Mouse (Mus musculus) midbrain, embryonic 15.5 days (tissue): ENCODE results near the gene Ms4a5. TPM values are rescaled to one million over a fixed set of nuclear protein-coding genes. Genes with fewer than 3 reads are reported as not detected.
A peak's percentile ranks its signal among the peaks of the same experiment; 100 is the strongest.
"Not testable (repeated sequence)": the region's sequence is repeated elsewhere in the genome, so short reads cannot be mapped to it uniquely, and the experiment has no call there.

ENCODE experiments used
- ATAC-seq: fragments of 200-750 bp; cut with Nextera tagmentation; replicated peaks from 2 replicates; pipeline ENCODE4 v1.8.0; 2017; ENCODE audit warnings: moderate TSS enrichment
- H3K27ac ChIP-seq: fragments of 300-500 bp; sonication (generic); 2 replicates; pipeline ENCODE4 v1.5.1; 2015; ENCODE audit warnings: mild to moderate bottlenecking, inconsistent platforms
- H3K27me3 ChIP-seq: fragments of 300-500 bp; sonication (generic); replicated peaks from 2 replicates; pipeline ENCODE4 v1.6.1; 2015; ENCODE audit warnings: inconsistent platforms
- H3K36me3 ChIP-seq: fragments of 300-500 bp; sonication (generic); replicated peaks from 2 replicates; pipeline ENCODE4 v1.6.1; 2015; ENCODE audit warnings: inconsistent platforms
- H3K4me1 ChIP-seq: fragments of 300-500 bp; sonication (generic); 2 replicates; pipeline ENCODE4 v1.6.1; 2015; ENCODE audit warnings: inconsistent platforms
- H3K4me2 ChIP-seq: fragments of 300-500 bp; sonication (generic); 2 replicates; pipeline ENCODE4 v1.6.1; 2015; ENCODE audit warnings: inconsistent platforms, mild to moderate bottlenecking, moderate library complexity
- H3K4me3 ChIP-seq: fragments of 300-500 bp; sonication (generic); 2 replicates; pipeline ENCODE4 v1.5.1; 2015; ENCODE audit warnings: mild to moderate bottlenecking, inconsistent platforms
- H3K9ac ChIP-seq: fragments of 300-500 bp; sonication (generic); 2 replicates; pipeline ENCODE4 v1.6.1; 2015; ENCODE audit warnings: mild to moderate bottlenecking, inconsistent platforms
- H3K9me3 ChIP-seq: fragments of 300-500 bp; sonication (generic); 2 replicates; pipeline ENCODE4 v1.6.1; 2016; ENCODE audit warnings: inconsistent platforms
- WGBS: fragments of 180-500 bp; shearing (Covaris S2); methylation state at CpG from one replicate; pipeline ENCODE4 v1.1.7; 2015; ENCODE audit warnings: mixed read lengths; 5-methylcytosine and 5-hydroxymethylcytosine counted together
- polyA plus RNA-seq: library from polyadenylated mRNA; unstranded; fragments of >200 nt; fragmentation: Nextera tagmentation; extraction: Ambion mirVana; gene quantifications from 2 replicates; pipeline ENCODE4 v1.2.1, GENCODE M21; 2015

Gene Ms4a5
- polyA plus RNA-seq, 1 experiment from 2014 or later = not detected

DNA sequence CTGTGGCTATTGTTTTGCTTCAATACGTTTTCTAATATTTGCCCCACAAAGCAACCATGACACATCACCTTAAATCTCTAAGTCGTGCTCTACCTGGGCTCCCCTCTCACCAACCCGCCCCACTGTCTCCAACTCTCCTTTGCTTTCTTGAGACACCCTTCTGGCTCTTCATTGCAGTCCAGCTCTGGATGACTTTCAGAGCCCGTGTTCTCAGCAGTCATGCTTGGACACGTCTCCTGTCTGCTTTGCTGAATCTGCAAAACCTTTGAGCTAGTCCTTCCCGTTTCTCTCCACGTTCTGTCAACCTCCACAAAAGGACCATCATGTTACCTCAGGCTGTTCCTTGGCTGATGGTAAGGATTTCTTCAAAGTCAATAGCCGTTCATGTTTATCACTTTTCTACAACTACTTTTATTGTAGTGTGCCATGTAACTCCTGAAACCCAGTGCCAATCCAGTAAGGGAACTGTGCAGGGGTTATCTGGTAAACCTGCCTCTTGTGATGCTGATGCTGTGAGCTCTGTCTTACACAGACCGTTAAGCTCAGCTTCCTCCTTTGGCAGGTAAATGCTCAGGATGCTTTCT lies 19.0 kb downstream of the Ms4a5 start:
- 85% methylated on average over 9 of the region's 9 CpGs for WGBS
- Histone ChIP-seq H3K27me3 (no peaks in the 10 kb centered on the region), H3K9me3 (no peaks in the 10 kb centered on the region), H3K4me1 (no peaks in the 10 kb centered on the region), H3K4me2 (no peak overlapping the region), H3K9ac (no peak overlapping the region), H3K36me3 (no peaks in the 10 kb centered on the region), H3K27ac (no peak overlapping the region), H3K4me3 (no peak overlapping the region)
- ATAC-seq = no peak

DNA sequence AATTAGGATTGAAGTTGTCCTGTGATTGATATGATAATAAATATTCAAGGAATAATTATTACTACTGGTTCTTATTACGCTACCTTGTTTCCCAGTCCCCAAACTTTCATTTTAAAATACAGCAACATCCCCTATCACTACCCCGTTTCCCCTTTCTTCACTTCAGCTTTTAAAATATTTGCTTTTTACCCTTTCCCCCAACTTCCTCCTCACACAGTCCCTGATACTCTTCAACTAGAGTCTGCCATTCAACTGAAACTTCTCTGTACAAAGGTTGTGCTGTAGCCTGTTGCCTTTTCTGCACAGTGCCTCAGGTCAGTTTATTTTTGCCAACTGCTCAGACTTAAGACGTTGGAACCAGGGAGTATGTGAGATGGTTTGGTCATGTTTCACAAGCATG lies 20.1 kb downstream of the Ms4a5 start:
- H3K9ac ChIP-seq = no peak overlapping the region
- no peaks in the 10 kb centered on the region for H3K4me1 ChIP-seq
- ATAC-seq = no peak
- no peak overlapping the region for H3K4me2 ChIP-seq
- WGBS = 89% methylated on average over 3 of the region's 3 CpGs
- H3K9me3 ChIP-seq = no peaks in the 10 kb centered on the region
- H3K27ac ChIP-seq = no peak overlapping the region
- H3K27me3 ChIP-seq = no peaks in the 10 kb centered on the region
- H3K36me3 ChIP-seq = no peaks in the 10 kb centered on the region
- no peak overlapping the region for H3K4me3 ChIP-seq

DNA sequence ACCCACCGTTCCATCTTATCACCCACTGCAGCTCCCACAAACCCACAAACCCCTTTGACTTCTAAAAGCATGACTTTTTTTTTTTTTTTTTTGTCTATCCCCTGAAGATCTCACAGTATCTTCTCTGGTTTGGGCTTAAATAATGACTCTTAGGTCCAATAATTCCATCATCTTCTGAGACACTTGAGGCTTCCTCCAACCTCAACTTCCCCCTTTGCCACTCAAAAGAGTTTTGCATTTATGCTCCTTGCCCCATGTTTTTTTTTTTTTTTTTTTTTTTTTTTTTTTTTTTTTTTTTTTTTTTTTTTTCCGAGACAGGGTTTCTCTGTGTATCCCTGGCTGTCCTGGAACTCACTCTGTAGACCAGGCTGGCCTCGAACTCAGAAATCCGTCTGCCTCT lies 20.7 kb downstream of the Ms4a5 start:
- H3K36me3 ChIP-seq, H3K27me3 ChIP-seq, H3K4me1 ChIP-seq, H3K4me3 ChIP-seq, H3K4me2 ChIP-seq, H3K9me3 ChIP-seq, ATAC-seq, H3K27ac ChIP-seq, H3K9ac ChIP-seq: not testable (repeated sequence)
- WGBS = 73% methylated on average over 4 of the region's 4 CpGs

DNA sequence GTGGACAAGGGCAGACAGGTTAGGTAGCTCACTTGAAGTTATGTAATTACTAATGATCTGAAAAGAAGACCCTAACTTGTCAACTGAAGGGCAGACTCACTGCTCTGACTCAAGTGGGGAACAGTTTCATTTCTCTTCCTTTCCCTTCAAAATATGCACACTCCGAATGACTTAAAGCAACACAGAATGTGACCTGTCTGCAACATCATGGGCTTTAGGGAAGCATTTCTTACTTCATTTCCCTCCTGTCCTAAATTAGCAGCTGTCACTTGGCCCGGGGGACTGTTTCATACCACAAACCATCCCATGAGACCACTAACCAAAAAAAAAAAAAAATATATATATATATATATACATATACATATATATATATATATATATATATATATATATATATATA lies 22.2 kb downstream of the Ms4a5 start:
- no peak overlapping the region for H3K4me3 ChIP-seq

DNA sequence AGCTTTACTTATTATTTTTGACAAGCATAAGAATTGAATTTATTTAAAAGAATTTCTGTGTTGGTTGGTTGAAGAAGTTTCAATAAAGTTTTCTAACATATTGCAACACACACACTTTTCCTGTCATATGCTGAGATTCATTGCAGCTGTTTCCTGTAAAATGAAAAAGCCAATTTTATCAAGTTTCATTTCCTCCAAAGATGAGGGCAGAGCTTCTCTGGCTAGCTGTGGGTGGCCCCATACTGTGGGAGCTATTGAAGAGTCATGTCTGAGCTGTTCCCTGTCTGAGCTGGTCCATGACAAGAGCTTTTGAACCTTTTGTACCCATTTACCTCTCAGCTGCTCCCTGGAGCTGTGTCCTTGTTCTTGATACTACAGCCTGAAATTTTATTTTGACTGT lies 39.4 kb downstream of the Ms4a5 start:
- H3K4me3 ChIP-seq = no peak overlapping the region
- ATAC-seq = no peak

More for the DNA sequence above, 22.2 kb downstream of the Ms4a5 start:
- Histone ChIP-seq H3K27ac (no peak overlapping the region), H3K9ac (no peak overlapping the region), H3K36me3 (no peaks in the 10 kb centered on the region), H3K4me1 (no peaks in the 10 kb centered on the region), H3K9me3 (no peaks in the 10 kb centered on the region), H3K27me3 (no peaks in the 10 kb centered on the region), H3K4me2 (no peak overlapping the region)
- WGBS = 90% methylated on average over 2 of the region's 2 CpGs
- no peak for ATAC-seq

DNA sequence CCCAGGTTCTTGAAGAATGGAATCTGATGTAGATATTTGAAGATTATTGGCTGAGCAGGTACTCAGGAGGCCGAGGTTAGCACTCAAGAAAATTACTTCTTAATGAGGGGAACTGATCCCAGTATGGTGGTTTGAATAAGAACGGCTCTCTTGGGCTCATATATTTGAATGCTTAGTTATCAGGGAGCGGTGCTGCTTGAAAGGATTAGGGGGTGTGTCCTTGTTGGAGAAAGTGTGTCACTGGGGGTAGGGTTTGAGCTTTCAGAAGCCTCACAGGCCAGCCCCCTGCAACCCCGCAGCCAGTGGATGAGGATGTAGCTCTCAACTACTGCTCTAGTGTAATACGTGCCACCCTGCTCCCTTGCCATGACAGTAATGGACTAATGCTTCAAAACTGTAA lies 41.1 kb downstream of the Ms4a5 start:
- no peak overlapping the region for H3K27ac ChIP-seq
- H3K9me3 ChIP-seq = no peaks in the 10 kb centered on the region
- no peaks in the 10 kb centered on the region for H3K27me3 ChIP-seq
- WGBS = 47% methylated on average over 5 of the region's 5 CpGs
- H3K4me2 ChIP-seq = no peak overlapping the region
- no peak overlapping the region for H3K9ac ChIP-seq
- no peaks in the 10 kb centered on the region for H3K4me1 ChIP-seq
- no peak overlapping the region for H3K4me3 ChIP-seq
- peak; percentile 70; the same call in 1 of the 2 replicates for ATAC-seq
- no peaks in the 10 kb centered on the region for H3K36me3 ChIP-seq

More for the DNA sequence above, 39.4 kb downstream of the Ms4a5 start:
- H3K27me3 ChIP-seq = no peaks in the 10 kb centered on the region
- no peaks in the 10 kb centered on the region for H3K4me1 ChIP-seq
- H3K27ac ChIP-seq = no peak overlapping the region
- H3K9ac ChIP-seq = no peak overlapping the region
- no peaks in the 10 kb centered on the region for H3K36me3 ChIP-seq
- no peaks in the 10 kb centered on the region for H3K9me3 ChIP-seq
- no peak overlapping the region for H3K4me2 ChIP-seq

DNA sequence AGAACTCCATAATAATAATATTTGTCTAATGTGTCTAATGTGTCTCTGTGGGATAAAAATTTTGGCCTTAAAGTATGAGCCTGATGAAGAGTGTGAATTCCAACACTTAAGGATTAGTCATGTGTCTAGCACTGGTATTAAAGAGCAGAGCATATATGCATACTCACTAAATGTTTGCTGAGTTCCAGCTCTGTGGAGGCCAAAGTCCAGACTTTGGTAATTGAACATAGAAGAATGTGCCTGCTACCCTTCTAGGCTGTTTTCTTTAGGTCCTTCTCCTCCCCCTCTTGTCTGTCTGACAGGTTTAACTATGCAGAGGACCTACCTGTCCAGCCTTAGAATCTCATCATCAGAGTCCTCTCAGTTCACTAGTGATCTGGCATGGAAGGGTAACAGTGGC lies 47.9 kb downstream of the Ms4a5 start:
- Histone ChIP-seq H3K4me2 (no peak overlapping the region), H3K9ac (no peak overlapping the region), H3K36me3 (no peaks in the 10 kb centered on the region), H3K27me3 (no peaks in the 10 kb centered on the region), H3K9me3 (no peaks in the 10 kb centered on the region), H3K27ac (no peak overlapping the region), H3K4me1 (no peaks in the 10 kb centered on the region), H3K4me3 (no peak overlapping the region)
- no peak for ATAC-seq

DNA sequence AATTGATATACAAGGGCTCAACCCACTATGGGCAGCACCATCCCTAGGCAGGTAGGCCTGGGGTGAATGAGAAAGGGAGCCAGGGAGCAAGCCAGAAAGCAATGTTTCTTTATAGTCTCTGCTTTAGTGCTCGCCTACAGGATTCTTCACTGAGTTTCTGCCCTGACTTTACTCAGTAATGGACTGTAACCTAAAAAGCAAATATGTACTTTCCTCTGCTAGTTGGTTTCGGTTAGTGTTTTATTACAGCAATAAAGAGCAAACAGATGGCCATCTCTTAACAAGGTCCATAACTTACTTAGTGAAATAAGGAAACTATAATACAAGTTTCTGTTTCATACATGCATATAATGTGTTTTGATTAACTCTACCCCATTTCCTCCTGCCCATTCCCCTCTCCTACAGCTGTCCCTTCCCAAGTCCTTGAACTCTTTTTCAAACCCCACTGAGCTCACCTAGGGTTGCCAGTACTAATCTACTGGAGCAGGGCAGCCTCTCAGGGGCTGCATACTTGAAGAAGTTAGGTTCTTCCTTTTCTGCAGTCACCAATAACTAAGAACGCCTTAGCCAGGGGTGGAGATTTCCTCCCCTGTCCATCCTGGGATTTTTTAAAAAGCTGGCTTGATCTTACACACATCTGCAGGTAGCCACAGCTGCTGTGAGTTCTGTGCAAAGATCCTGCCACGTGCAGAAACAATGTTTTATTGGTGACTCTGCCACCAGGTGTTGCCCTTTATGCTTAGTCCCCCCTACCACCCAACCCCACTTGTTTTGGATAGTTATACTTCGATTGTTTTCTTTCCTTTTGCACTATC lies 48.5 kb downstream of the Ms4a5 start:
- Histone ChIP-seq H3K27me3 (no peaks in the 10 kb centered on the region), H3K4me2 (no peak overlapping the region), H3K4me3 (no peak overlapping the region), H3K9ac (no peak overlapping the region), H3K9me3 (no peaks in the 10 kb centered on the region), H3K36me3 (no peaks in the 10 kb centered on the region), H3K4me1 (no peaks in the 10 kb centered on the region), H3K27ac (no peak overlapping the region)
- ATAC-seq = no peak
- 77% methylated on average over 5 of the region's 5 CpGs for WGBS

DNA sequence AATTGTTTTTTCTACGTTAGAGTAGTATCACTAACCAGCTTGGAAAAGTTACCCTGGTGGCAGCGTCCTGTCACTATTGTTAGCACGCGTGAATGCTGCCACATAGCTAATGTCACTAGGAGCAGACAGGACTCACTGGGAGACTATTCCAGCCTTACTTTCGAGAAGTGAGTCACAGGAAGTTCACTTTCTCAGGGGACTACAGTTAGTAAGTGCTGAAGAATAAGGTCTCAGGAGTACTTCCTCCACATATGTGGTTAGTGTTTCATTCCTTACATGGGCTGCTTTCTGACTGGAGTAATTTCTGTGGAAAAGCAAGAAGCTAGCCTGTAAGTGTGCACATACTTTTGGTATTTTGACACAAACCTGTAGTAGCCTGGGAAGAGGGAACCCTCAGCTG lies 49.4 kb downstream of the Ms4a5 start:
- Histone ChIP-seq H3K36me3 (no peaks in the 10 kb centered on the region), H3K4me1 (no peaks in the 10 kb centered on the region), H3K4me3 (no peak overlapping the region), H3K27me3 (no peaks in the 10 kb centered on the region), H3K9me3 (no peaks in the 10 kb centered on the region), H3K27ac (no peak overlapping the region), H3K4me2 (no peak overlapping the region), H3K9ac (no peak overlapping the region)
- 72% methylated on average over 5 of the region's 5 CpGs for WGBS
- no peak for ATAC-seq

DNA sequence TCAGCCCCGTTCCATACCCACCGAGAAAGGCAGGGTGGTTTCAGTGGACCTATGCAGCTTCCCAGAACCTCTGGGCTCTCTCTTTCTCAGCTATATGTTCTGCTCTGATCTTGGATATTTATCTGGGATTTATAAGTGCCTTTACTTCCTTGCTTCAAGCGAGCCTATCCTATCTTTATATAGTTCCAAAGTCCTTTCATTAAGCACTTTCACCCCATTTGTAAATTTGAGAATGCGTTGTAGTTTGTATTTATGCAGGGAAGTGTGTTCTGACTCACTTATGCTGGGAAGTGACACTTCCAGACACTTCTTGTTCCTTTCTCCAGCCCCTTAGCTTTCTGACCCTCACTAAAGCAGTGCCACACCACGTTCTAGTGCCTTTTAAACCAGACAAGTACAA lies 51.3 kb downstream of the Ms4a5 start, which contains the start of gene Ms4a12:
Gene Ms4a12, minus strand, starts transcription at position 101 of the 400 bp plus-strand sequence.
- Histone ChIP-seq H3K9ac (no peak within 1 kb of the TSS), H3K9me3 (no peaks in the 10 kb centered on the region), H3K36me3 (no peaks in the 10 kb centered on the region), H3K4me1 (no peaks in the 10 kb centered on the region), H3K4me3 (no peak within 1 kb of the TSS), H3K27me3 (no peaks in the 10 kb centered on the region), H3K27ac (no peak within 1 kb of the TSS), H3K4me2 (no peak within 1 kb of the TSS)
- 75% methylated on average over 5 of the region's 5 CpGs for WGBS
- ATAC-seq = no peak

Other genes starting within 250 kb of the Ms4a5 start
- not detected in 2 replicates for gene Ms4a8a, start 202.8 kb downstream of the Ms4a5 start, polyA plus RNA-seq
- gene 1700017D01Rik, start 153.0 kb downstream of the Ms4a5 start, polyA plus RNA-seq = not detected in 2 replicates
- gene 1700025F22Rik, start 118.6 kb downstream of the Ms4a5 start, polyA plus RNA-seq = not detected in 2 replicates
- not detected in 2 replicates for gene Ms4a13, start 87.1 kb downstream of the Ms4a5 start, polyA plus RNA-seq
- not detected in 2 replicates for gene Ms4a12, start 51.4 kb downstream of the Ms4a5 start, polyA plus RNA-seq
- not detected in 2 replicates for gene Ms4a1, start 17.6 kb downstream of the Ms4a5 start, polyA plus RNA-seq
- gene Ms4a14, start 30.6 kb upstream of the Ms4a5 start, polyA plus RNA-seq = 0.04 TPM in 1 of 2 replicates, not detected in the other
- 3.8 and 5.4 TPM in 2 replicates for gene Ms4a7, start 52.3 kb upstream of the Ms4a5 start, polyA plus RNA-seq
- gene Ms4a4a, start 91.7 kb upstream of the Ms4a5 start, polyA plus RNA-seq = 3.3 and 3.9 TPM in 2 replicates
- gene Ms4a4c, start 120.9 kb upstream of the Ms4a5 start, polyA plus RNA-seq = 0.32 and 1.2 TPM in 2 replicates
- gene Ms4a4b, start 159.7 kb upstream of the Ms4a5 start, polyA plus RNA-seq = 0.25 TPM in 1 of 2 replicates, not detected in the other
- gene Ms4a6c, start 185.5 kb upstream of the Ms4a5 start, polyA plus RNA-seq = 2.2 and 2.5 TPM in 2 replicates
- gene Gm8369, start 202.1 kb upstream of the Ms4a5 start, polyA plus RNA-seq = not detected in 2 replicates
- gene Ms4a6b, start 232.6 kb upstream of the Ms4a5 start, polyA plus RNA-seq = 2.5 and 2.7 TPM in 2 replicates